ENCODE assay signal across 9 mouse cellular contexts in genomic region chr10:86457195-86457594, GRCm38 (mm10). TPM values are rescaled to one million over a fixed set of nuclear protein-coding genes. Genes with fewer than 3 reads are reported as not detected.
DNase-seq lines count a peak whose midpoint lies in the region; ATAC-seq and TF ChIP-seq lines count a peak whose summit lies in the region.
"Had no signal": no experiment of that assay in that cellular context is flagged by ENCODE, and none has a peak within 500 bp of the region (broad histone marks: within the 10 kb centered on the region; RNA-seq: fewer than 3 reads in every experiment).

No protein-coding gene starts in this region.

- WGBS in heart, embryonic 13.5 days: 24% methylated on average over 4 of the region's 4 CpGs
- 9% methylated on average over 4 of the region's 4 CpGs for WGBS in hindbrain, embryonic 13.5 days
- WGBS in midbrain, embryonic 16.5 days: 13% methylated on average over 4 of the region's 4 CpGs
- WGBS in liver, postnatal 0 days (ENCODE audit: insufficient replicate concordance): 45% methylated on average over 4 of the region's 4 CpGs

- ATAC-seq in heart, embryonic 13.5 days (ENCODE audit: extremely low read depth, insufficient number of reproducible peaks, low FRiP score, low TSS enrichment): no peak
- peak; percentile 75 for ATAC-seq in hindbrain, embryonic 13.5 days (ENCODE audit: low FRiP score)
- peak; percentile 75 for ATAC-seq in midbrain, embryonic 16.5 days
- ATAC-seq in liver, postnatal 0 days: no peak

- no peaks in the 10 kb centered on the region for H3K9me3 ChIP-seq in heart, embryonic 13.5 days
- no peaks in the 10 kb centered on the region for H3K9me3 ChIP-seq in hindbrain, embryonic 13.5 days
- H3K9me3 ChIP-seq in midbrain, embryonic 16.5 days (replicated peaks; ENCODE audit: control insufficient read depth, low read length, poor library complexity, severe bottlenecking): no peaks in the 10 kb centered on the region
- no peaks in the 10 kb centered on the region for H3K9me3 ChIP-seq in liver, postnatal 0 days (ENCODE audit: low read length)
- H3K9me3 ChIP-seq: heart, embryonic 12.5 days had no signal

- H3K27ac ChIP-seq in heart, embryonic 13.5 days (replicated peaks): no peak overlapping the region
- H3K27ac ChIP-seq in hindbrain, embryonic 13.5 days: peak overlapping the region; percentile 58
- peak overlapping the region; percentile 39 for H3K27ac ChIP-seq in midbrain, embryonic 16.5 days (ENCODE audit: low read length)
- no peak overlapping the region for H3K27ac ChIP-seq in liver, postnatal 0 days (ENCODE audit: low read depth)

- H3K36me3 ChIP-seq in heart, embryonic 13.5 days: no peaks in the 10 kb centered on the region
- peaks cover 19% of the 10 kb centered on the region for H3K36me3 ChIP-seq in hindbrain, embryonic 13.5 days
- H3K36me3 ChIP-seq in midbrain, embryonic 16.5 days (ENCODE audit: control insufficient read depth, insufficient read depth, low read length): 0 out of 2 replicates have a peak, but pooled peaks cover 3% of the 10 kb centered on the region
- H3K36me3 ChIP-seq in liver, postnatal 0 days (replicated peaks; ENCODE audit: insufficient read depth, low read length): no peaks in the 10 kb centered on the region
- H3K36me3 ChIP-seq: heart, embryonic 12.5 days had no signal

- H3K4me2 ChIP-seq in heart, embryonic 13.5 days: no peak overlapping the region
- H3K4me2 ChIP-seq in hindbrain, embryonic 13.5 days: no peak overlapping the region
- no peak overlapping the region for H3K4me2 ChIP-seq in midbrain, embryonic 16.5 days (ENCODE audit: low read length)
- H3K4me2 ChIP-seq in liver, postnatal 0 days (ENCODE audit: low read depth, low read length): no peak overlapping the region
- H3K4me2 ChIP-seq: heart, embryonic 12.5 days had no signal

- peaks cover 12% of the 10 kb centered on the region; the same call in 1 of the 2 replicates for H3K27me3 ChIP-seq in heart, embryonic 13.5 days (replicated peaks)
- H3K27me3 ChIP-seq in hindbrain, embryonic 13.5 days: 0 out of 2 replicates have a peak, but pooled peaks cover 14% of the 10 kb centered on the region
- no peaks in the 10 kb centered on the region for H3K27me3 ChIP-seq in midbrain, embryonic 16.5 days (ENCODE audit: control insufficient read depth, insufficient read depth, low read depth, low read length)
- no peaks in the 10 kb centered on the region for H3K27me3 ChIP-seq in liver, postnatal 0 days (ENCODE audit: insufficient read depth, low read length)

- intact Hi-C loops in heart, postnatal 36 days (cut with DNase I): no loop called here

- H3K4me1 ChIP-seq in heart, embryonic 13.5 days: peaks cover 14% of the 10 kb centered on the region
- peaks cover 19% of the 10 kb centered on the region for H3K4me1 ChIP-seq in hindbrain, embryonic 13.5 days (replicated peaks)
- H3K4me1 ChIP-seq in midbrain, embryonic 16.5 days (ENCODE audit: control insufficient read depth, insufficient read depth, low read length): no peaks in the 10 kb centered on the region; the same call in 1 of the 2 replicates
- no peaks in the 10 kb centered on the region for H3K4me1 ChIP-seq in liver, postnatal 0 days (ENCODE audit: insufficient read depth)

- TF ChIP-seq CTCF in liver, postnatal 0 days (IDR thresholded peaks at IDR 0.05; ENCODE audit: low read depth): no peak

- H3K9ac ChIP-seq in heart, embryonic 13.5 days: 0 out of 2 replicates have a peak overlapping the region, but pooled peaks have one; percentile 10
- H3K9ac ChIP-seq in hindbrain, embryonic 13.5 days: no peak overlapping the region
- H3K9ac ChIP-seq in midbrain, embryonic 16.5 days (ENCODE audit: low read depth, low read length): no peak overlapping the region
- no peak overlapping the region for H3K9ac ChIP-seq in liver, postnatal 0 days (replicated peaks)
- H3K9ac ChIP-seq: heart, embryonic 12.5 days had no signal

- DNase-seq in heart, postnatal 36 days: no peak
- peak; percentile 70 for DNase-seq in embryo, embryonic 10 days (ENCODE audit: low spot score)
- no peak for DNase-seq in thymus, postnatal 14 days
- DNase-seq in liver, postnatal 0 days: no peak
- no peak for DNase-seq in spleen, postnatal 10 days (ENCODE audit: low spot score in 2 of 2)

- H3K4me3 ChIP-seq in heart, embryonic 13.5 days: no peak overlapping the region
- no peak overlapping the region for H3K4me3 ChIP-seq in hindbrain, embryonic 13.5 days
- no peak overlapping the region for H3K4me3 ChIP-seq in midbrain, embryonic 16.5 days (ENCODE audit: low read depth, low read length)
- H3K4me3 ChIP-seq in liver, postnatal 0 days (ENCODE audit: low read depth, low read length): no peak overlapping the region
- H3K4me3 ChIP-seq: heart, embryonic 12.5 days had no signal

- TF ChIP-seq EP300 in liver, postnatal 0 days (IDR thresholded peaks at IDR 0.05; ENCODE audit: low read depth): no peak

RNA-seq across cellular contexts. Expression of gene Syn3, which starts 41.5 kb away (rescaled TPM):
- polyA plus RNA-seq in heart, embryonic 13.5 days (2015; fragmentation: Nextera tagmentation; extraction: Ambion mirVana): 0.73 and 1.5 TPM in 2 replicates
- under 1 TPM; 0.22 to 0.39 TPM for total RNA-seq in heart, postnatal 36 days (2021)
- polyA plus RNA-seq in hindbrain, embryonic 13.5 days (2015; fragmentation: Nextera tagmentation; extraction: Ambion mirVana): 16.7 and 18.3 TPM in 2 replicates
- 33.2 and 34.0 TPM in 2 replicates for polyA plus RNA-seq in midbrain, embryonic 16.5 days (2015; fragmentation: Nextera tagmentation; extraction: Ambion mirVana)
- 0.20 and 0.25 TPM in 2 replicates for polyA plus RNA-seq in liver, postnatal 0 days (2015; fragmentation: Nextera tagmentation; extraction: Ambion mirVana)

Comparison
In these comparisons a context has a peak if more than half of its experiments do, and no peak if none do; other contexts are left out.
1. ATAC-seq: peak in hindbrain, embryonic 13.5 days (single experiment) and midbrain, embryonic 16.5 days (single experiment); none in heart, embryonic 13.5 days (single experiment) and liver, postnatal 0 days (single experiment).
2. H3K27ac ChIP-seq: peak in hindbrain, embryonic 13.5 days (single experiment) and midbrain, embryonic 16.5 days (single experiment); none in heart, embryonic 13.5 days (single experiment) and liver, postnatal 0 days (single experiment).